Mouse (Mus musculus): ENCODE data around the gene Wdfy3. TPM values are rescaled to one million over a fixed set of nuclear protein-coding genes. Genes with fewer than 3 reads are reported as not detected.
"Not testable (repeated sequence)": the region's sequence is repeated elsewhere in the genome, so short reads cannot be mapped to it uniquely, and the experiment has no call there.

Gene Wdfy3
- total RNA-seq, 4 experiments from 2014 or later = 117 to 149 (median 125) TPM

DNA sequence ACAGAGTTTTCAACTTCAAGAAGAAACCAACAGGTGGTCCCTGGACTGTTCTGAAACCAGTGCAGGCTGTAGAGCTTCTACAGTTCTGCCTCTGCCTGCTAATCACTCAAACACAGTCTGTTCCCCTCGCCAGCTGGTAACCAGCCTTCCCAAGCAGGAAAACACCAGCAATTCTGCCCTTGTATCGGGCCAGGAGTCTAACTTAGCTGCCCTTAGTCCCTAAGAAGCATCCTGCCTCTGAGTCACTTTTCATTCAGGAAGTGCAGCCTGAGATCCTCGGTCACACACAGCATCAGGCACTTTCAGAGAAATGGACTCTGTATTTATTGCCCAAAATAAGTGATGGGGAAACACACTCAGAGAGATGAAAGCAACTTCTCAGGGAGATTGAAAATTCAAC lies 66.3 kb downstream of the Wdfy3 start:
- no peak for DNase-seq (ENCODE audit: low spot score in 2 of 2)

DNA sequence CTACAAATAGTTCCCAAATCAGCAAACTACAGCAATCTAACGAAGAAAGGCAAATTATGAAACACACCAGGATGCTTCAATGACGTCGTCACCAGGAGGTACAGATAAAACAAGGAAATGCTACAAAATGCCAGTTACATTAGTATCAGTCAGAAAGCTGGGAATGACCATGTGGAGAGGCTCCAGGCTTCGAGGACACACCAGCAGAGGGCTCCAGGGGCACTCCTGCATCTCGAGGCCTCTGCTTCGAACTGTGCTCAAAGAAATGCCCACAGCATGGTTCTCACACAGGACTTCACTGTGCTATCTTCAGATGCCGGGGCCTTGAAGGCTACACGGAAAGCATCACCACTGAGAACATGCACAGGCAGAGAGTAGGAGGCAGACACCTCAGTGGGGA lies 68.7 kb downstream of the Wdfy3 start:
- no peak for DNase-seq (ENCODE audit: low spot score in 2 of 2)

DNA sequence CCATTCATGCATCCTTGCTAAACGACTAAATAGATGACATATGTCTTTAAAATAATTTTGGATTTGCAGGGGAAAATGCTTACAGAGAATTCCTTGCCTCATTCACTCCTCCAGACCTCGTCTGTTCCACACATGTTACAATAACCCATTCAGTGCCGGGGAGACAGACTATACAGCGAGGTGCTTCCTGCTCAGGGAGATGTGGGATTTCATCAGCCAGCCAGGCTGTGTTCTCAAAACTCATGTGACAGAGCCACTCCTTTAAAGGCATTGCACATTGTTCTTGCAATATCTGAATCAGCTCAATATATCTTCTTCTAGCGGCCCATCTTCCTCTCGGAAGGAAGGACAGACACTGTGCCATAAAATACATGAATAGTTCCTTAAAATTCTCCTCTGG lies 70.8 kb downstream of the Wdfy3 start:
- no peak for DNase-seq (ENCODE audit: low spot score in 2 of 2)

- no peak for DNase-seq (ENCODE audit: low spot score in 2 of 2)
Observed at GRCm38 (mm10) chr5:101996036-101996735, 73.5 kb downstream of the Wdfy3 start.

- no peak for DNase-seq (ENCODE audit: low spot score in 2 of 2)
Observed at GRCm38 (mm10) chr5:101995451-101995995, 74.2 kb downstream of the Wdfy3 start.

DNA sequence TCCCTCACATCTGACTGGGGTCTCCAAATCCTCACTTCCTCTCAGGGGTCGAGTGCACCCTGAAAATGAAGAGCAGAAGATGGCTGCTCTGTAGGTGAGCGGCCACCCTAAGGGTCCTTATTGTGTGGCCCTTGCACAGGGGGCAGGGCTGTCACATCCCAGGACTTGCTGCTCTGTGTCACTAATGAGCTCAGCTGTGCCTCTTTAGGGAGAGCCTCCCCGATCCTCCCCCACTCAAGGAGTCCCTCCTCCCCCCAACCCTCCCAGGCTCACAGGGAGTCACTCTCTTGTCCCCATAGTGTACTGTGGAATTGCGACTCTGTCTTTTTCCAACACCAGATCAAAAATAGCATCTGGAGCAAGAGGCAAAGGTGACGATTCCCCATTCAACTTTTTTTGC lies 75.7 kb downstream of the Wdfy3 start:
- DNase-seq (ENCODE audit: low spot score in 2 of 2) = no peak

DNA sequence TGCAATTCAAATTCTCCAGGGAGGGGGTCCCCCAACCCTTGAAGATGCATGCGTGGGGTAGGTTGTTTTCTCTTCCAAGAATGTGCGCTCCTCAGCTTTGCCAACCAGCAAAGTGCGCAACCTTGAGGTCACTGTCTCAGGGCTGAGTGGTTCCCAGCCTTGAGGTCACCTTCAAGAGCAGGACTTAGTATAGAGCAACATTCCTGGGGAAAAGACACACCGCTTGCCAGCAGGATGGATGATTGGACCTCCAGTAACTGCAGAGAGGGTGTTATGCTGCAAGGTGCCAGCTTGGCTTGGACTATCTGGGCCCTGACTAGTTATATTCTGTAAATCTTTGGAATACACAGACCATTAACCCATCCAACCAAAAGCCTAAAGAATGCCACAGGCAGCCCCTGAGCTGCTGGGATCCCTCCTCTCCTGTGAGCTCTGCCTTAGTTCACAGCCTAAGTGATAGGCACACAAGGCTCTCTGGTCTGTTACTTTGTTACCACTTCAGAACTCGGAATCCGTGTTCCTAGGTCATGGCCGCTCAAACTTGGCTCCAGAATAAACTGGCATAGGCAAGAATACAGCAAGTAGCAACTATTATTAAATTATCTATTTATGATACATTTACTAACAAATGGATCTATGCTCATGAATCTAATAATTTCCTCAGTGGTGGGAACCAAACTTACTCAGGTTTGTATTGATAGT lies 76.6 kb downstream of the Wdfy3 start:
- no peak for DNase-seq (ENCODE audit: low spot score in 2 of 2)

DNA sequence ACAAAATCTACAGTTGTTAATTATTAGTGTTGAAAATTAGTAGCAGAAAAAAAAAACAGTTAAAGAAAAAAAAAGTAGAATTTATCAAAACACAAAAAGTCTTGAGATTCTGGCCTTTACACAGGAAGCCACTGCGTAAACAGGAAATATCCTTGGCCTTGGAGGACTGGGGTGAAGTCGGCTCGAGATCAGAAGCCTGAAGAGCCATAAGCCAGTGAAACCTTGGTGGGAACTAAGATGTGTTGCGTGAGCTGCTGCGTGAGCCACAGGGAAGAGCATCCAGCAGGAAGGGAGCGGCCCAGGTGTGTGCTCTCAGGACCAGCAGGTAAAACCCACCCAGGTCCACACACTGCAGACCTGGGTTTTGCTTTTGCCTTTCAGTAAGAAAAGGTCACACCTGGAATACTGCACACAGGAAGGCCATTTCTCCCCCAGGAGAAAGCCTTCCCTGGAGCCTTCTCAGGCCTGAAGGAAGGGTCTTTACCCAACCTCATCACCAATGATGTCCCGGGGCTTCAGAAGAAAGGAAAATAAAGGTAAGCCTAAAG lies 79.3 kb downstream of the Wdfy3 start:
- DNase-seq (ENCODE audit: low spot score in 2 of 2) = no peak

DNA sequence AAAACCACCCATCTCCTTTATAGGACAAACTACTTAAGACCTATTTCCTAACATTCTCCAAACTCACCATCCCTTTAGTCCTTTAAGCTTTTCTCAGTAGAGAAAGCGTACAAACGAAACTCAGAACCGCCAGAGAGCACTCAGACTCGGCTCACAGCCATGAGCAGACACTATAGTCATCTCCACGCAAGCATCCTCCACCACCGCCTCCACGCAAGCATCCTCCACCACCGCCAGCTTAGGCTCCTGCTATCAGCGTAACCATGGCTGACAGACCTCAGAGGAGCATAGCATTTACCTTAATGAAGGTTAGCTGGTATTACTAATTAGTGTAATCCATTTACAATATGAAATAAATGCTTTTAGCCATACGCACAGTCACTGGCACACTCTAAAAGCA lies 81.2 kb downstream of the Wdfy3 start:
- no peak for DNase-seq (ENCODE audit: low spot score in 2 of 2)

DNA sequence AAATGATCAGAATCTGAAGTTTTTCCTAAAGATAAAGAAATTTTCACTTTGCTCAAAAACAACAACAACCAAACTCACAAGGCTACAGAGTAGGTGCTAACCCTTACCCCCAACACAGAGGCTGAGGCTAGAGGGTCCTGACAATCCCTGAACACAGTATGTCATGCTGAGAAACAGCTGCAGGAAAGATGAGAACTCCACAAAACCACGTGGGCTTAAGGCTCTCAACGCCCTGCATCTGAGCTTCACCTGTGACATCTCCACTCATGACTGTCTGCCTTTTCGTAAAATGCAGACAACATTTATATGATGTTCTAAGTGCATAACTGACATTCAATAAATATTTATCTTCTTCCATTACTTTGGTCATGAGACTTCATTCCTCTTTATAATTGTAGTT lies 83.0 kb downstream of the Wdfy3 start:
- no peak for DNase-seq (ENCODE audit: low spot score in 2 of 2)

DNA sequence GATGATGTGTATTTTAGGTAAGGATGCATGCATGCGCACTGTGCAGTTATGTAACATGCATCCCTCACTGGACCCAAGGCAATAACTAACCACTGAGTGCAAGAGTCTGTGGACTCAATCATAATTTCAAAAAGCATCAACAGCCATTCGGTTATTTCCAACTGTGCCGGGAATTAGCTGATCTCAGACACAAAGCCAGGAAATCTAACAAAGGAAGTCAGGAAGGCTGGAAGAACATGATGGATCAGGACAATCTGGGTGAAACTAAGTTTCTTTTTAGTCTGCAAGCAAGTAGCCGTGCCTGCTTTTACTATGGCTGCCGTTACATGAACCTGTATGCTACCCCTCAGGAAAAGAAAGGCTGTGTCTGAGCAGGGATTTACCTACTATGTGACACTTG lies 87.5 kb downstream of the Wdfy3 start:
- DNase-seq (ENCODE audit: low spot score in 2 of 2) = no peak

DNA sequence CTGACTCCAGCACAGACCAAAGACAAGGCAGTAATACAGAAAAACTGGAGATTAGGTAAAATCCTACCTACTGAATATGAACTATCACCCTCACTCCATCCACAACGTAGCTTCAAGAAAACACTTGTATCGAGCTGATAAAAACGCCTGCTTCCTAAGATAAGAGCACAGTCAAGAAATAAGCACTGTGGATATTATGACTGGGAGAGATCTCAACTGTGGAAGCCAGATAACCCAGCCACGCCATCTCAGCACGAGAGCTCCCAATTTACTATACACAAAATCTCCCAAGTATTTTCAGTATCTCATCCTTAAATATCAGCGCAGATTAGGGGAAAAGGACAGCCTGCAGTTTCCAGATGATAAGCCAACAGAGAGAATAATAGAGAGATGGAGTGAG lies 90.1 kb downstream of the Wdfy3 start:
- no peak for DNase-seq (ENCODE audit: low spot score in 2 of 2)

- not testable (repeated sequence) for DNase-seq (ENCODE audit: low spot score in 2 of 2)
Observed at GRCm38 (mm10) chr5:101972594-101972993, 97.1 kb downstream of the Wdfy3 start.

- no peak for DNase-seq (ENCODE audit: low spot score in 2 of 2)
Observed at GRCm38 (mm10) chr5:101968153-101968851, 101.4 kb downstream of the Wdfy3 start.

DNA sequence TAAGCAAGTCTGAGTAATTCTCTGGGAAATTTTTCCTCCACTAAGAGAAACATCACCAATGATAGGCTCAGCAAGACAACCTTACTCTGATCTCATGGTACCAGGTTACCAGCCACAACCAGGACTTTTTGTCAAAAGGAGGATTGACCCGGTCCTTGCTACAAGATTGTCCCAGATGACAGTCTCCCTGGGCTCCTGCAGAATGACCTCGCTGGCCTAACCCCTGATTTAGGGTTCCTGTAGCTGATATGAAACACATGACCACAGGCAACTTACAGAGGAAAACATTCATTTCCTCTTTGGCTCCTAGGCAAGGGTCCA lies 101.9 kb downstream of the Wdfy3 start:
- no peak for DNase-seq (ENCODE audit: low spot score in 2 of 2)

- DNase-seq (ENCODE audit: low spot score in 2 of 2) = no peak
Observed at GRCm38 (mm10) chr5:101962824-101963223, 106.9 kb downstream of the Wdfy3 start.

GRCm38 (mm10) chr5:101959369-101959768 lies 110.4 kb downstream of the Wdfy3 start:
- no peak for DNase-seq (ENCODE audit: low spot score in 2 of 2)

DNA sequence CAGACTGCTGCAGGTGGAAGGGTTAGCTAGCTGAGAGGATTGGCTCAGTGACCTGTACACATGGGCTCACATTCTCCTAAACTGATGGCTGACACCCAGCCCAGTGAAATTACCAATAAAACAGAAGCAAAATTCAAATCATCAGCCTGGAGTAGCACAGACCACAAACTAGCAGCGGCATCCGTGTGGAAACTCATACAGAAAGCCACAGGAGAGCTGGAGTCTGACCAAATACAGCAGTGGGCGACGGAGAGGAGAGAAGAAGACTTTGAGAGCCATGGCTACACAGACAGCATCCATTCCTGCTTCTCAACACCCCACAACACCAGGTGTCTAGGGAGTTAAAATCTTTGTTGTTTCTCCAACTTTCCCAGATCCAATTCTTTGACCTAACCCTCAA lies 110.8 kb downstream of the Wdfy3 start:
- no peak for DNase-seq (ENCODE audit: low spot score in 2 of 2)

- no peak for DNase-seq (ENCODE audit: low spot score in 2 of 2)
Observed at GRCm38 (mm10) chr5:101957419-101957818, 112.3 kb downstream of the Wdfy3 start.

GRCm38 (mm10) chr5:101954393-101955340 lies 115.1 kb downstream of the Wdfy3 start:
- no peak for DNase-seq (ENCODE audit: low spot score in 2 of 2)

DNA sequence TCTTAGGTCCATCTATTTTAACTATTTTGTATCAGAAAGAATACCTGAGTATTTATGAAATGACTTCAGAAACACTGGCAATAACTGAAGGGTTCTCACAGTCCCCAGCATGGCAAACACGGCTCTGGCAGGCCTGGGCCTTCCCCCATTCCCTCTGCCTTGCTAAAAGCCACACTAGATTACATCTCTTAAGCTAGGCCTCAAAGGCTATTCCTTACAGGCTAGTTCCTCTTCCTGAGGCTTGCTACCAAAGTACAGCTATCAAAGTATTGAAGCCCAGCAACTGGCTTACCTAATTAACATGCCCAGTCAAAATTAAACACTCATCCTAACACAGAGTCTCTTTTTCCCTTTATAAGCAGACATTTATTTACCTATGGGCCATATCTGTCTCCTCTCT lies 117.8 kb downstream of the Wdfy3 start:
- DNase-seq (ENCODE audit: low spot score in 2 of 2) = no peak
